Mouse (Mus musculus) myocyte (in vitro differentiated cells): Measurements from ENCODE around the gene Mrrf. TPM values are rescaled to one million over a fixed set of nuclear protein-coding genes. Genes with fewer than 3 reads are reported as not detected.
"Not testable (repeated sequence)": the region's sequence is repeated elsewhere in the genome, so short reads cannot be mapped to it uniquely, and the experiment has no call there.

Experiments
- H3K27me3 ChIP-seq: one replicate; pipeline ENCODE4 v1.6.1; 2011; ENCODE audit not compliant: control insufficient read depth, insufficient read depth, insufficient read length
- H3K36me3 ChIP-seq: one replicate; pipeline ENCODE4 v1.6.1; 2011; ENCODE audit not compliant: control insufficient read depth, insufficient read depth
- H3K4me2 ChIP-seq: one replicate; pipeline ENCODE4 v1.6.1; 2011; ENCODE audit warnings: low read depth, control low read depth
- H3K4me3 ChIP-seq: one replicate; pipeline ENCODE4 v1.5.1; 2011; ENCODE audit warnings: mild to moderate bottlenecking, control low read depth, moderate library complexity
- H3K79me2 ChIP-seq: one replicate; pipeline ENCODE4 v1.6.1; 2011; ENCODE audit not compliant: control insufficient read depth, insufficient read depth
- H3ac ChIP-seq: one replicate; pipeline ENCODE4 v1.6.1; 2011; ENCODE audit not compliant: control insufficient read depth, insufficient read length
- CEBPB ChIP-seq: IDR thresholded peaks from 2 replicates; pipeline ENCODE4 v1.6.1; 2011; ENCODE audit warnings: mild to moderate bottlenecking, moderate library complexity; ENCODE audit not compliant: poor library complexity, insufficient read depth, severe bottlenecking
- E2F4 ChIP-seq: IDR thresholded peaks from one replicate; pipeline ENCODE4 v1.6.1; 2011; ENCODE audit warnings: mild to moderate bottlenecking, control low read depth, moderate library complexity; ENCODE audit not compliant: insufficient read depth
- MAX ChIP-seq: IDR thresholded peaks from one replicate; pipeline ENCODE4 v1.6.1; 2011; ENCODE audit warnings: low read depth, mild to moderate bottlenecking, control low read depth
- MYOD1 ChIP-seq, 3 experiments: IDR thresholded peaks; one replicate each; pipeline ENCODE4 v1.6.1; 2011; ENCODE audit warnings: control low read depth in 2 of 3, low read depth in 2 of 3, mild to moderate bottlenecking in 2 of 3, moderate library complexity in 1 of 3; ENCODE audit not compliant: insufficient read length in 2 of 3, control insufficient read depth in 1 of 3
- MYOG ChIP-seq, 3 experiments: IDR thresholded peaks; one replicate each; pipeline ENCODE4 v1.6.1; 2011; ENCODE audit warnings: control low read depth in 2 of 3, low read depth in 2 of 3, mild to moderate bottlenecking in 2 of 3; ENCODE audit not compliant: insufficient read length in 2 of 3, control insufficient read depth in 1 of 3, insufficient read depth in 1 of 3
- POLR2A ChIP-seq: IDR thresholded peaks from one replicate; pipeline ENCODE4 v1.6.1; 2011; ENCODE audit warnings: low read depth, mild to moderate bottlenecking, control low read depth, moderate library complexity; ENCODE audit not compliant: insufficient read length
- POLR2AphosphoS2 ChIP-seq: IDR thresholded peaks from one replicate; pipeline ENCODE4 v1.6.1; 2011; ENCODE audit warnings: low read depth, control low read depth; ENCODE audit not compliant: insufficient read length
- REST ChIP-seq: IDR thresholded peaks from one replicate; pipeline ENCODE4 v1.6.1; 2011; ENCODE audit warnings: mild to moderate bottlenecking, control low read depth, moderate library complexity; ENCODE audit not compliant: insufficient read depth, insufficient read length
- SRF ChIP-seq: IDR thresholded peaks from one replicate; pipeline ENCODE4 v1.6.1; 2011; ENCODE audit warnings: low read depth; ENCODE audit not compliant: control insufficient read depth, insufficient read length
- TCF12 ChIP-seq: IDR thresholded peaks from one replicate; pipeline ENCODE4 v1.6.1; 2011; ENCODE audit warnings: mild to moderate bottlenecking, control low read depth; ENCODE audit not compliant: poor library complexity, insufficient read depth, severe bottlenecking
- TCF3 ChIP-seq: IDR thresholded peaks from one replicate; pipeline ENCODE4 v1.6.1; 2011; ENCODE audit warnings: low read depth, control low read depth; ENCODE audit not compliant: insufficient read length
- USF1 ChIP-seq: IDR thresholded peaks from one replicate; pipeline ENCODE4 v1.6.1; 2011; ENCODE audit warnings: low read depth, mild to moderate bottlenecking, control low read depth, moderate library complexity
- polyA plus RNA-seq: library from polyadenylated mRNA; unstranded; fragments of >200 nt; fragmentation: generic; extraction: Trizol; gene quantifications from one replicate; pipeline ENCODE4 v1.2.1, GENCODE M21; 2012; ENCODE audit warnings: missing spikeins

Mrrf gene
- polyA plus RNA-seq, 1 experiment = 40.9 TPM

DNA sequence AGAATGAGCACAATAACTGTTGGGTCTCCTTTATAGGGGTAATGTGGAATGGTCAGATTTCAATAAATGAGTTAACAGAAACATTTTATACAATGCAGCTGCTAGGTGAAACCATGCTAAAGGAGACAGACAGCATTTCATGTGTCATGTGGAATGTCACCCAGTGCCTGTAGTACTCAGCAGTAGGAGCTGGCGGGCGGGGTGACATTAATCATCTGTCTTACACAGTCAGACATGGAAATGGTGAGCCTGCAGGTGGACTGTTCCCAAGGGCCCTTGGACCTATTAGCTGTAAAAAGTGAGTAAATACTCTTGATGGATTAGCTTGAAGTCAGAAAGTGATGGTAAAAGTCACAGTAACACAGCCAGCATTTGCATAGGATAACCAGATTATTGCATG, 48.0 kb downstream of the Mrrf start:
- Histone ChIP-seq H3K79me2 (no peaks in the 10 kb centered on the region), H3K4me2 (no peak overlapping the region), H3ac (no peak overlapping the region), H3K36me3 (peaks cover 6% of the 10 kb centered on the region), H3K27me3 (no peaks in the 10 kb centered on the region), H3K4me3 (no peak overlapping the region)
- TF ChIP-seq E2F4 = no peak
- no peak for TF ChIP-seq REST
- TF ChIP-seq MYOG (IDR thresholded peaks at IDR 0.05; ENCODE audit: control insufficient read depth in 1 of 3, insufficient read depth in 1 of 3, insufficient read length in 2 of 3, low read depth in 2 of 3) = no peak
- TF ChIP-seq MAX = no peak
- TF ChIP-seq POLR2A = no peak
- no peak for TF ChIP-seq TCF12
- TF ChIP-seq CEBPB = no peak

DNA sequence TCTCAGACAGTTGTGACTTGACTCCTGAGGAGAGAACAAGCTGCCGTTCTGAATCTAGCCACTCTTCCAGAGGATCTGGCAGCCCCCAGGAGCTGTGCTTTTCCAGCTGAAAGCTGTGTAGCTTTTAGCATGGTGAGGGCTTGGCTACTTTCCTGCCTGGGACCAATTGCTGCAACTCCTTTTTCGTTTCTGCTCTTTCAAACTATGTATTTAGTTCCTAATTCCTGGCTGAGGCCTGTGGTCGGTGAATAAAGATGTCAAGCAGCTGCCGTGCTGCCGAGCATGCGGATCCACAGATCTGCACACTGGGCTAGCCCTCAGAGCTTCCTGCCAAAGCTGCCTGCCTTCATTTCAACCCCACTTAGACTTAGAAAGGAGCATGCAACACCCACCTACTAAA, 48.7 kb downstream of the Mrrf start:
- Histone ChIP-seq H3ac (no peak overlapping the region), H3K36me3 (peaks cover 6% of the 10 kb centered on the region), H3K4me2 (no peak overlapping the region), H3K27me3 (no peaks in the 10 kb centered on the region), H3K4me3 (no peak overlapping the region), H3K79me2 (no peaks in the 10 kb centered on the region)
- TF ChIP-seq E2F4 = no peak
- no peak for TF ChIP-seq SRF
- no peak for TF ChIP-seq POLR2A
- no peak for TF ChIP-seq MYOG (IDR thresholded peaks at IDR 0.05; ENCODE audit: control insufficient read depth in 1 of 3, insufficient read depth in 1 of 3, insufficient read length in 2 of 3, low read depth in 2 of 3)
- TF ChIP-seq USF1 = no peak
- no peak for TF ChIP-seq TCF12
- TF ChIP-seq MYOD1 (IDR thresholded peaks at IDR 0.05; ENCODE audit: control insufficient read depth in 1 of 3, insufficient read length in 2 of 3, low read depth in 2 of 3) = no peak
- TF ChIP-seq TCF3 = no peak
- TF ChIP-seq POLR2AphosphoS2 = no peak
- TF ChIP-seq MAX = no peak
- no peak for TF ChIP-seq CEBPB
- no peak for TF ChIP-seq REST

DNA sequence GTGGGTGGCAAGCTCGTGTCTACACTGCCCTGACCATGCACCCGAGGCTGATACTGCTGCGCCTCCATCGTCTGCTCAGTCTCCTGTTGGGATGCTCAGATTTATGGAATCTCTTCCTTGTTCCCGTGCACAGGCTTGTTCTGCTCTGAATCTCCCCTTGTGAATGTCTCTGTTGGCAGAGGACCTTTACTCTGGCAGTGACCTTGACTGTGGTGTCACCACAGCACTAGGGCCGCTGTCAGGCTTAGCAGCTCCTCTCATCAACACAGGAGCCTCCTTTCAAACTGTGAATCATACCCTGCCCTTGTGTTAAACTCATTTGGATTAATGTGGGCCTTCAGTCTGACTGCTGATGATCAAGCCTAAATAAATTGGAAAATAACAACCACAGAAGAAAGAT, 53.0 kb downstream of the Mrrf start:
- not testable (repeated sequence) for H3K36me3 ChIP-seq, H3K79me2 ChIP-seq, H3K4me2 ChIP-seq, H3ac ChIP-seq, H3K27me3 ChIP-seq, H3K4me3 ChIP-seq

DNA sequence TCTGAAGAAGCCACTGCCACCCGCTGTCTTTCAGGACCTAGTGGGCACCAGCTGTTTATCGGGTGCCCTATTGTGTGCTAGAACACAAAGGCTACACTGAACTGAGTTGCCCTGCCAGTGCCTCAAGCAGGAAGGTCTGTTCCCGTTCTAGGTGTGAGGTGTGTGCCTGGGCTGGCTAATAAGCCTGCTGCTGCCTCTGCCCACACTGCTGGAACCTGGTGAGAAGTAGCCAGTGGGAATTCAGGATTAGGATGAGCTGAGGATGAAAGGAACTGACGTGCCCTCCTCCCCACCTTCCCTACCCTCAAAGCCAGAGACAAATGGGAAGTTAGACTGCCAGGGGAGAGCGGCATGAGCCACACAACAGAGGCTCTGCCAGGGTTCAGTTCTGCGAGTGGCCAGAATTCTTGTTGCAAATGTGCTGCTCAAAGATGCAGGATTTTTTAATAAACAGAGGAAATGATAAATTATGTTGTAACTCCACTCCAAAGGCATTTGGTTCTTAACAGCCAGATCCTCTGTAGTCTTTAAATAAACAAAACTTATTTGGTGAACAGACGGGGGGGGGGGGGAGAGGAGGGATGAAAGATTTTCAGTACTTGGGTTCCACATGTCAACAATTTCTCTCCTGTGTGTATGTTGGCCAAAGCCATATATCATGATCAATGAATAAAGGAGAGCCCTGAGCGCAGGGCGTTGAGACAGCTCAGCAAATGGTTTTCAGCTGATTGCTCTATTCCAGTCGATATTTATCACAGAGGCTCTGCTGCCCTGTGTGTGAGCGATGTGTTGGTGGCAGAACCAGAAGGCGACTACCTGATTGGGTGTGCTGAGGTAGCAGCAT, 55.1 kb downstream of the Mrrf start:
- TF ChIP-seq MAX (no peak), REST (no peak), USF1 (no peak), MYOG (IDR thresholded peaks at IDR 0.05; ENCODE audit: control insufficient read depth in 1 of 3, insufficient read depth in 1 of 3, insufficient read length in 2 of 3, low read depth in 2 of 3) (no peak), SRF (no peak), E2F4 (no peak), CEBPB (no peak)
- H3ac ChIP-seq = no peak overlapping the region

DNA sequence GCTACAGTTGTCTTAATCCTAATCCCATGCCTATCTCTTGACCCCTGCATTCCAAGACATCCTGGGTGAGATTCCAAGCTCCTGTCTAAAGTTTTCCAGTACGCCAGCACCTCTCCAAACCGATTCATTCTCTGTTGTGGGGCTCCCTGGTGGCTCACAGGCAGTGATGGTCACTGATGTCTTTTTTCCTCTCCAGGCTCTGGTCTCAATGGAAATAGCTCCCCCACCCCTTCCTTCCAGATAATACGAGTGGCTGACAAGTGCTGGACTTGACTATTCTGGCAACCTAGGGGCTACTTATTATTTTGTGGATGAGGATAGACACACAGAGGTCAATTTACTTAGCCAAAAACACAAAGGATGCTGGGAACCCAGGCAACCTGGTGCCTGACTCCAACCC, 60.8 kb downstream of the Mrrf start:
- Histone ChIP-seq H3K4me2 (no peak overlapping the region), H3K27me3 (no peaks in the 10 kb centered on the region), H3K79me2 (no peaks in the 10 kb centered on the region), H3ac (no peak overlapping the region), H3K4me3 (no peak overlapping the region), H3K36me3 (no peaks in the 10 kb centered on the region)
- TF ChIP-seq MYOG (IDR thresholded peaks at IDR 0.05; ENCODE audit: control insufficient read depth in 1 of 3, insufficient read depth in 1 of 3, insufficient read length in 2 of 3, low read depth in 2 of 3) = no peak
- no peak for TF ChIP-seq CEBPB
- no peak for TF ChIP-seq REST
- TF ChIP-seq SRF = no peak
- TF ChIP-seq MAX = no peak
- TF ChIP-seq TCF12 = no peak
- TF ChIP-seq TCF3 = no peak

More for the DNA sequence above, 55.1 kb downstream of the Mrrf start:
- Histone ChIP-seq H3K79me2 (no peaks in the 10 kb centered on the region), H3K36me3 (peaks cover 3% of the 10 kb centered on the region), H3K4me2 (no peak overlapping the region), H3K4me3 (no peak overlapping the region), H3K27me3 (no peaks in the 10 kb centered on the region)
